10 mouse cellular contexts compared by ENCODE assay signal in genomic region chr10:116177390-116178179, GRCm38 (mm10).
DNase-seq lines count a peak whose midpoint lies in the region; ATAC-seq lines count a peak whose summit lies in the region.
"Had no signal": no experiment of that assay in that cellular context is flagged by ENCODE, and none has a peak within 500 bp of the region (broad histone marks: within the 10 kb centered on the region; RNA-seq: fewer than 3 reads in every experiment).

No protein-coding gene starts in this region.

- 0 out of 2 replicates have a peak, but pooled peaks cover 3% of the 10 kb centered on the region for H3K27me3 ChIP-seq in forebrain, embryonic 13.5 days
- no peaks in the 10 kb centered on the region for H3K27me3 ChIP-seq in forebrain, embryonic 11.5 days (ENCODE audit: control insufficient read depth, insufficient read depth, low read length)
- no peaks in the 10 kb centered on the region for H3K27me3 ChIP-seq in hindbrain, embryonic 12.5 days
- peaks cover 7% of the 10 kb centered on the region for H3K27me3 ChIP-seq in megakaryocyte, embryonic 14.5 days (replicated peaks)

- DNase-seq in forebrain, embryonic 11.5 days (ENCODE audit: low spot score): no peak
- peak; percentile 23 for DNase-seq in A20 (ENCODE audit: low read depth, low spot score)
- no peak for DNase-seq in thymus, postnatal 36 days
- no peak for DNase-seq in left cerebral cortex, postnatal 25 days (ENCODE audit: low spot score in 2 of 2)
- DNase-seq in cerebellum, postnatal 25 days: no peak
- DNase-seq: adrenal gland, adult 2 months; gastrocnemius, postnatal 14 days had no signal

- WGBS in forebrain, embryonic 13.5 days: 40% methylated on average over 21 of the region's 21 CpGs
- WGBS in forebrain, embryonic 11.5 days: 45% methylated on average over 21 of the region's 21 CpGs
- 38% methylated on average over 21 of the region's 21 CpGs for WGBS in hindbrain, embryonic 12.5 days

- ATAC-seq in forebrain, embryonic 13.5 days: no peak
- ATAC-seq in forebrain, embryonic 11.5 days (replicated peaks; ENCODE audit: low FRiP score): no peak; the same call in 1 of the 2 replicates
- ATAC-seq in hindbrain, embryonic 12.5 days (ENCODE audit: low FRiP score): no peak

- H3K4me1 ChIP-seq in forebrain, embryonic 13.5 days: peaks cover 18% of the 10 kb centered on the region
- H3K4me1 ChIP-seq in forebrain, embryonic 11.5 days (replicated peaks; ENCODE audit: control insufficient read depth, insufficient read depth, low read length): 0 out of 2 replicates have a peak, but pooled peaks cover 3% of the 10 kb centered on the region
- H3K4me1 ChIP-seq in hindbrain, embryonic 12.5 days: peaks cover 7% of the 10 kb centered on the region
- peaks cover 7% of the 10 kb centered on the region; the same call in 1 of the 2 replicates for H3K4me1 ChIP-seq in megakaryocyte, embryonic 14.5 days

- intact Hi-C loops in left cerebral cortex, postnatal 25 days (cut with DNase I): no loop called here

- no peak overlapping the region for H3K9ac ChIP-seq in forebrain, embryonic 13.5 days
- H3K9ac ChIP-seq in forebrain, embryonic 11.5 days (ENCODE audit: low read length): no peak overlapping the region
- H3K9ac ChIP-seq in hindbrain, embryonic 12.5 days: no peak overlapping the region

- H3K27ac ChIP-seq in forebrain, embryonic 13.5 days: no peak overlapping the region
- no peak overlapping the region for H3K27ac ChIP-seq in forebrain, embryonic 11.5 days (ENCODE audit: low read depth, low read length)
- no peak overlapping the region for H3K27ac ChIP-seq in hindbrain, embryonic 12.5 days

- no peaks in the 10 kb centered on the region for H3K9me3 ChIP-seq in forebrain, embryonic 13.5 days (replicated peaks)
- no peaks in the 10 kb centered on the region for H3K9me3 ChIP-seq in forebrain, embryonic 11.5 days (ENCODE audit: control insufficient read depth, low read length)
- no peaks in the 10 kb centered on the region for H3K9me3 ChIP-seq in hindbrain, embryonic 12.5 days (replicated peaks)
- H3K9me3 ChIP-seq in megakaryocyte, embryonic 14.5 days: peaks cover 6% of the 10 kb centered on the region; the same call in 1 of the 2 replicates

- peak overlapping the region; percentile 34 for H3K4me2 ChIP-seq in forebrain, embryonic 13.5 days
- H3K4me2 ChIP-seq in forebrain, embryonic 11.5 days (ENCODE audit: low read depth, low read length, severe bottlenecking): no peak overlapping the region
- H3K4me2 ChIP-seq in hindbrain, embryonic 12.5 days (replicated peaks): peak overlapping the region; percentile 36

- H3K4me3 ChIP-seq in forebrain, embryonic 13.5 days: no peak overlapping the region
- no peak overlapping the region for H3K4me3 ChIP-seq in forebrain, embryonic 11.5 days (ENCODE audit: low read depth, low read length)
- H3K4me3 ChIP-seq in hindbrain, embryonic 12.5 days: 0 out of 2 replicates have a peak overlapping the region, but pooled peaks have one; percentile 7
- H3K4me3 ChIP-seq in megakaryocyte, embryonic 14.5 days (replicated peaks): peak overlapping the region; percentile 71

- H3K36me3 ChIP-seq in forebrain, embryonic 13.5 days (ENCODE audit: poor library complexity, severe bottlenecking): no peaks in the 10 kb centered on the region
- H3K36me3 ChIP-seq in forebrain, embryonic 11.5 days (ENCODE audit: control insufficient read depth, insufficient read depth, low read length): no peaks in the 10 kb centered on the region
- no peaks in the 10 kb centered on the region for H3K36me3 ChIP-seq in hindbrain, embryonic 12.5 days
- no peaks in the 10 kb centered on the region for H3K36me3 ChIP-seq in megakaryocyte, embryonic 14.5 days (replicated peaks; ENCODE audit: low read length)

Comparison
In these comparisons a context has a peak if more than half of its experiments do, and no peak if none do; other contexts are left out.
1. H3K4me3 ChIP-seq: peak in hindbrain, embryonic 12.5 days (single experiment) and megakaryocyte, embryonic 14.5 days (single experiment); none in forebrain, embryonic 13.5 days (single experiment) and forebrain, embryonic 11.5 days (single experiment).